Mouse (Mus musculus) CH12.LX (cell line): ENCODE measurements around the gene Nans. TPM values are rescaled to one million over a fixed set of nuclear protein-coding genes. Genes with fewer than 3 reads are reported as not detected.

ENCODE experiments used
- DNase-seq: peaks from one replicate; pipeline ENCODE4 v3.0.0-alpha.2; 2013; ENCODE audit errors: extremely low read depth
- H3K27ac ChIP-seq: 2 replicates; pipeline ENCODE4 v1.5.1; 2012; ENCODE audit warnings: low read depth, mild to moderate bottlenecking, control low read depth, moderate library complexity; ENCODE audit not compliant: insufficient read depth
- H3K27me3 ChIP-seq: replicated peaks from 2 replicates; pipeline ENCODE3; 2012; ENCODE audit warnings: inconsistent platforms
- H3K36me3 ChIP-seq, 2 experiments: replicated peaks in 1 of 2; 2 replicates each; pipeline versions ENCODE3 to v1.6.1; 2012; ENCODE audit warnings: inconsistent platforms in 1 of 2, low read length in 1 of 2, mild to moderate bottlenecking in 1 of 2, mixed read lengths in 1 of 2, moderate library complexity in 1 of 2; ENCODE audit not compliant: control insufficient read depth in 1 of 2, insufficient read depth in 1 of 2
- H3K4me1 ChIP-seq, 2 experiments: 2 replicates each; pipeline ENCODE4 v1.6.1; 2012; ENCODE audit warnings: inconsistent platforms in 1 of 2, moderate library complexity in 1 of 2; ENCODE audit not compliant: insufficient read depth in 2 of 2, control insufficient read depth in 1 of 2
- H3K4me2 ChIP-seq: 2 replicates; pipeline ENCODE4 v1.6.1; 2012; ENCODE audit warnings: low read depth, mild to moderate bottlenecking, control low read depth; ENCODE audit not compliant: poor library complexity, insufficient read depth, severe bottlenecking
- H3K4me3 ChIP-seq, 3 experiments: fragments of 150-350 bp in 1 of 3; sonication (generic) in 1 of 3; replicated peaks in 1 of 3; 2 replicates each; pipeline versions ENCODE3 to v1.5.1; 2011 to 2012; ENCODE audit warnings: low read depth in 2 of 3, low read length in 2 of 3, mild to moderate bottlenecking in 2 of 3, moderate library complexity in 2 of 3, control low read depth in 1 of 3, improper control_type of control experiment in 1 of 3, inconsistent platforms in 1 of 3, mixed read lengths in 1 of 3; ENCODE audit not compliant: poor library complexity in 1 of 3
- H3K79me2 ChIP-seq: replicated peaks from 2 replicates; pipeline ENCODE4 v1.6.1; 2012; ENCODE audit warnings: mild to moderate bottlenecking, moderate library complexity; ENCODE audit not compliant: control insufficient read depth, poor library complexity, insufficient read depth, severe bottlenecking; ENCODE audit errors: extremely low read depth
- H3K9ac ChIP-seq: 2 replicates; pipeline ENCODE4 v1.6.1; 2012; ENCODE audit warnings: low read depth, mild to moderate bottlenecking, control low read depth, moderate library complexity; ENCODE audit not compliant: insufficient read depth
- H3K9me3 ChIP-seq: replicated peaks from 2 replicates; pipeline ENCODE3; 2012; ENCODE audit warnings: low read length, inconsistent platforms, mixed read lengths
- CTCF ChIP-seq, 2 experiments: IDR thresholded peaks in 1 of 2; conservative IDR thresholded peaks in 1 of 2; 2 replicates each; pipeline ENCODE4 v1.5.1; 2011 to 2012; ENCODE audit warnings: low read depth in 2 of 2, low read length in 2 of 2, improper control_type of control experiment in 1 of 2, inconsistent platforms in 1 of 2, mild to moderate bottlenecking in 1 of 2, moderate library complexity in 1 of 2
- E2F4 ChIP-seq: IDR thresholded peaks from 2 replicates; pipeline ENCODE4 v1.6.1; 2011; ENCODE audit warnings: low read depth, low read length, improper control_type of control experiment; ENCODE audit not compliant: insufficient replicate concordance
- ELF1 ChIP-seq: IDR thresholded peaks from 2 replicates; pipeline ENCODE4 v1.6.1; 2014; ENCODE audit warnings: low read depth, mild to moderate bottlenecking, inconsistent platforms, low read length, improper control_type of control experiment
- EP300 ChIP-seq: IDR thresholded peaks from 2 replicates; pipeline ENCODE4 v1.6.1; 2011; ENCODE audit warnings: low read length, improper control_type of control experiment
- ETS1 ChIP-seq: conservative IDR thresholded peaks from 2 replicates; pipeline ENCODE4 v1.6.1; 2012; ENCODE audit warnings: low read depth, mild to moderate bottlenecking, inconsistent platforms, low read length, improper control_type of control experiment, moderate library complexity
- GABPA ChIP-seq: IDR thresholded peaks from 2 replicates; pipeline ENCODE4 v1.6.1; 2012; ENCODE audit warnings: low read depth, low read length, improper control_type of control experiment, inconsistent platforms; ENCODE audit not compliant: insufficient replicate concordance
- HCFC1 ChIP-seq: IDR thresholded peaks from 2 replicates; pipeline ENCODE4 v1.6.1; 2012; ENCODE audit warnings: low read depth, mild to moderate bottlenecking, inconsistent platforms, low read length, improper control_type of control experiment
- IRF4 ChIP-seq: IDR thresholded peaks from 2 replicates; pipeline ENCODE4 v1.6.1; 2014; ENCODE audit warnings: low read depth, mild to moderate bottlenecking, inconsistent platforms, low read length, improper control_type of control experiment
- JUND ChIP-seq: conservative IDR thresholded peaks from 2 replicates; pipeline ENCODE4 v1.6.1; 2011; ENCODE audit warnings: low read depth, low read length, improper control_type of control experiment
- KAT2A ChIP-seq: IDR thresholded peaks from 2 replicates; pipeline ENCODE4 v1.6.1; 2012; ENCODE audit warnings: low read length, improper control_type of control experiment, inconsistent platforms; ENCODE audit not compliant: insufficient replicate concordance
- MEF2A ChIP-seq: IDR thresholded peaks from 2 replicates; pipeline ENCODE4 v1.6.1; 2014; ENCODE audit warnings: low read depth, mild to moderate bottlenecking, inconsistent platforms, low read length, improper control_type of control experiment, borderline replicate concordance
- MXI1 ChIP-seq: IDR thresholded peaks from 2 replicates; pipeline ENCODE4 v1.6.1; 2011; ENCODE audit warnings: mild to moderate bottlenecking, low read depth, low read length, improper control_type of control experiment
- MYC ChIP-seq: IDR thresholded peaks from 2 replicates; pipeline ENCODE4 v1.6.1; 2011; ENCODE audit warnings: low read depth, mild to moderate bottlenecking, improper control_type of control experiment, low read length
- NELFE ChIP-seq: IDR thresholded peaks from 2 replicates; pipeline ENCODE4 v1.6.1; 2011; ENCODE audit warnings: low read depth, low read length, improper control_type of control experiment
- PAX5 ChIP-seq: IDR thresholded peaks from 2 replicates; pipeline ENCODE4 v1.6.1; 2012; ENCODE audit warnings: low read length, inconsistent platforms, mixed read lengths
- POLR2A ChIP-seq: IDR thresholded peaks from 2 replicates; pipeline ENCODE4 v1.6.1; 2011; ENCODE audit warnings: low read depth, mild to moderate bottlenecking, improper control_type of control experiment, low read length
- POLR2AphosphoS2 ChIP-seq: IDR thresholded peaks from 2 replicates; pipeline ENCODE4 v1.6.1; 2011; ENCODE audit warnings: low read depth, low read length, improper control_type of control experiment
- RCOR1 ChIP-seq: conservative IDR thresholded peaks from 2 replicates; pipeline ENCODE4 v1.6.1; 2012; ENCODE audit warnings: low read depth, mild to moderate bottlenecking, inconsistent platforms, low read length, improper control_type of control experiment
- SIN3A ChIP-seq: IDR thresholded peaks from 2 replicates; pipeline ENCODE4 v1.6.1; 2012; ENCODE audit warnings: low read length, improper control_type of control experiment, inconsistent platforms
- SMC3 ChIP-seq: IDR thresholded peaks from 2 replicates; pipeline ENCODE4 v1.6.1; 2011; ENCODE audit warnings: low read depth, low read length, improper control_type of control experiment
- TBP ChIP-seq: conservative IDR thresholded peaks from 2 replicates; pipeline ENCODE4 v1.6.1; 2011; ENCODE audit warnings: low read depth, low read length, improper control_type of control experiment
- TCF12 ChIP-seq: IDR thresholded peaks from 2 replicates; pipeline ENCODE4 v1.6.1; 2014; ENCODE audit warnings: low read depth, mild to moderate bottlenecking, inconsistent platforms, low read length, improper control_type of control experiment
- UBTF ChIP-seq: IDR thresholded peaks from 2 replicates; pipeline ENCODE4 v1.6.1; 2012; ENCODE audit warnings: low read depth, mild to moderate bottlenecking, inconsistent platforms, low read length, improper control_type of control experiment, moderate library complexity
- USF2 ChIP-seq: conservative IDR thresholded peaks from 2 replicates; pipeline ENCODE4 v1.6.1; 2011; ENCODE audit warnings: low read depth, low read length, improper control_type of control experiment
- ZKSCAN1 ChIP-seq: IDR thresholded peaks from 2 replicates; pipeline ENCODE4 v1.6.1; 2012; ENCODE audit warnings: low read depth, inconsistent platforms, low read length, improper control_type of control experiment, borderline replicate concordance
- ZMIZ1 ChIP-seq: IDR thresholded peaks from 2 replicates; pipeline ENCODE4 v1.6.1; 2012; ENCODE audit warnings: low read depth, mild to moderate bottlenecking, inconsistent platforms, low read length, improper control_type of control experiment
- ZNF384 ChIP-seq: IDR thresholded peaks from 2 replicates; pipeline ENCODE4 v1.6.1; 2012; ENCODE audit warnings: low read depth, low read length, improper control_type of control experiment, inconsistent platforms
- dilution Hi-C: fragments of 300-500 bp; cut with MboI; formaldehyde crosslinking; loops from 2 replicates; pipeline ENCODE4 v1.14.3; 2020; ENCODE audit warnings: low sequenced_read_pairs; ENCODE audit not compliant: extremely low pct_unique_long_range_greater_than_20kb, extremely low pct_ligation_motif_present
- in situ Hi-C: fragments of 300-500 bp; cut with MboI; formaldehyde crosslinking; loops from 3 replicates; pipeline ENCODE4 v1.14.3; 2019; ENCODE audit warnings: low sequenced_read_pairs, low pct_ligation_motif_present, low pct_unique_long_range_greater_than_20kb, mixed read lengths
- polyA plus RNA-seq: library from polyadenylated mRNA; unstranded; fragments of >175 nt; gene quantifications from 2 replicates; pipeline ENCODE4 v1.2.1, GENCODE M21; 2012; ENCODE audit warnings: low read depth; ENCODE audit not compliant: insufficient read length
- total RNA-seq, 2 experiments: library from RNA; depleted of rRNA; stranded (reverse); fragments of 300-350 nt in 1 of 2; fragments of >200 nt in 1 of 2; gene quantifications; 2 replicates each; pipeline ENCODE4 v1.2.3; 2012 to 2014

The Nans gene
- total and polyA plus RNA-seq, 3 experiments: 103 to 150 (median 127) TPM

DNA sequence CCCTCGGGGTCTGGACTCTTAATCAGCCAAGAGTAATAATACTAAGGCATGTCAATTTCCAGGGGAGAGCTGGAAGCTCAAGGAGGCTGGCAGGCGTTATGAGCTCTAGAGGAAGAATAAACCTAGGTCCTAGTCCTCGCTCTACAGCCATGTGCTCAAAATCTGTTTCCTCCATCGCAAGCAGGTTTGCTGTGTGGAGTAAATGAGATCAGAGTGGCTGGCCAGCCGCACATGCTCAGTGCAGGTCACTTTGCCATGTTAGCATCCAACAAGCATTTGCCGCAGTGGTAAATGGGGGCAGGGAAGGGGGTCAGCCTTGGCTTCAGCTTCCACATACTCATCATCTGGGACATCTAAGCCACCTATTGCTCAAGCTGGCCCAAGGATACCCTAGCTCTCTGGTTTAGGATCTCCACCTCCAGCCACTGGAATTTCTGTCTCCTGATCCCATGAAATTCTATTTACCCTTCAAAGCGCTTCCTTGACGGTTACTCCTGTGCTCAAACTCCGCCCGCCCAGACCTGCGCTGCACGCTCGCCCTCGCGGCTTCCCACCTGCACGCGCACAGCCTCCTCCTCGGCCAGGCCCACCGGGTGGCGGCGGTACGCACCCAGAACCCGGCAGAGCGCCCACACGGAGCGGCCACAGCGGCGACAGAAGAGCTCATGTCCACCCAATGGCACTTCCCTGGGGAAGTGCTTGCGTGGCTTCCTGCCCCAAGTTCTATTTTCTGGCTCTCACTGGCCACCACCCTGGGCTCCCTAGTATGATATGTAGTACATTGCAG is 45.1 kb downstream of the Nans start (continued):
- TF ChIP-seq PAX5: no peak

DNA sequence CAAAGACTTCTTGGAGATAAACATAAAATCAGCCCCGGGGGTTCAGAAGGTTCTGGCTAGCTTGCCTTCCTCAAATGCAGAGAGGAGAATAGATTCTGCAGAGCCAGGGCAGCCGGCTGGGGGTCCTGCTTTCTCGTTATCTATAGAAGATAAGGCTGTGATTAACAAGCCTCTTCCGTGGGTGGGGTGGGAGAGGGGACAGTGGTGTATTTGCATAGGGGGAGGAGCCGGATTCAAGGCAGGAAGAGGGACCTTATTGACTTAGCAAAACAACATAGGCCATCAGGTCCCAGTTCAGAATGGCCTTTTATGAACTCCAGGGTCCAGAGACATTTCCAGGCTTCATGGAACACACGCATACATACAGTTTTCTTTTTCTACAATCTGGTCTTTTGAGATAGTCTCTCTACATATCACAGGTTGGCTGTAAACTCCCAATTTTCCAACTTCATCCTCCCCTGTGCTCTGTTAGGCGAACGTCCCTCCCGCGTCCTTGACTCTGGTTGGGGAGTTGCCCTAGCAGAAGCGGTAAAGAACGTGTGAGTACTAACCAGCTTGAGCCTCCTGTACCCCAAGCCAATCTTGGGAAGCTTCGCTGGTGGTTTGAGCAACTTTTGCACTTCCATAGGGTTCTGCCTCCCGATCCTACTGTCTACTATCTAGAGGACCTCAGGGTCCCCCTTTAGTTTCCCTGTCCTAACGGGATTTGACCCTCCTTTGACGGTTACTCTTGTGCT is 46.2 kb downstream of the Nans start:
- Histone ChIP-seq H3K9me3 (no peaks in the 10 kb centered on the region), H3K4me2 (peak overlapping the region; percentile 77), H3K4me1 (peaks cover 5 to 26% of the 10 kb centered on the region in 2 experiments; a peak in 3 of 4 replicates), H3K36me3 (peaks cover 44 to 59% of the 10 kb centered on the region in 2 experiments), H3K27me3 (no peaks in the 10 kb centered on the region), H3K79me2 (peaks cover 7% of the 10 kb centered on the region; the same call in 1 of the 2 replicates), H3K27ac (peak overlapping the region; percentile 97), H3K9ac (peak overlapping the region; percentile 89), H3K4me3 (peak overlapping the region; percentile 86 to 99 (median 98))
- peak; percentile 86 for DNase-seq
- TF ChIP-seq EP300 (no peak), ETS1 (no peak), UBTF (no peak), POLR2A (peak; percentile 62), MXI1 (no peak), NELFE (no peak), ZNF384 (no peak), HCFC1 (no peak), GABPA (no peak), RCOR1 (no peak), POLR2AphosphoS2 (no peak), PAX5 (no peak), ELF1 (peak; percentile 84), TCF12 (peak; percentile 62), TBP (peak; percentile 92), SMC3 (no peak), KAT2A (no peak), ZKSCAN1 (no peak), ZMIZ1 (peak; percentile 57; the same call in 1 of the 2 replicates), JUND (no peak), USF2 (no peak), E2F4 (no peak), MYC (no peak), CTCF (conservative IDR thresholded peaks at IDR 0.05 in 1 of 2, IDR thresholded peaks at IDR 0.05 in 1 of 2; ENCODE audit: low read depth in 2 of 2, low read length in 2 of 2) (no peak), IRF4 (no peak), SIN3A (peak; percentile 40; the same call in 1 of the 2 replicates), MEF2A (no peak)
- in situ Hi-C loops: loop anchor here (10.0 kb wide), 1 partner anchor 120 kb away; the partner anchor contains the start of gene Tbc1d2
- dilution Hi-C loops: no loop called here
